Mouse (Mus musculus) neural tube, embryonic 13.5 days (tissue): Measurements from ENCODE around the gene Xylt1. TPM values are rescaled to one million over a fixed set of nuclear protein-coding genes. Genes with fewer than 3 reads are reported as not detected.
A peak's percentile ranks its signal among the peaks of the same experiment; 100 is the strongest.

Source experiments
- ATAC-seq: fragments of 200-750 bp; cut with Nextera tagmentation; 2 replicates; pipeline ENCODE4 v1.8.0; 2017; ENCODE audit warnings: low read depth, mild to moderate bottlenecking, moderate TSS enrichment, moderate library complexity
- H3K27ac ChIP-seq: fragments of 300-500 bp; sonication (generic); replicated peaks from 2 replicates; pipeline ENCODE4 v1.5.1; 2015; ENCODE audit warnings: moderate library complexity, mild to moderate bottlenecking, inconsistent platforms
- H3K27me3 ChIP-seq: fragments of 300-500 bp; sonication (generic); 2 replicates; pipeline ENCODE4 v1.6.1; 2015; ENCODE audit warnings: mild to moderate bottlenecking, inconsistent platforms
- H3K36me3 ChIP-seq: fragments of 300-500 bp; sonication (generic); 2 replicates; pipeline ENCODE4 v1.6.1; 2015; ENCODE audit warnings: mild to moderate bottlenecking, inconsistent platforms
- H3K4me1 ChIP-seq: fragments of 300-500 bp; sonication (generic); replicated peaks from 2 replicates; pipeline ENCODE4 v1.6.1; 2015; ENCODE audit warnings: inconsistent platforms
- H3K4me2 ChIP-seq: fragments of 300-500 bp; sonication (generic); 2 replicates; pipeline ENCODE4 v1.6.1; 2015; ENCODE audit warnings: inconsistent platforms, mild to moderate bottlenecking, moderate library complexity
- H3K4me3 ChIP-seq: fragments of 300-500 bp; sonication (generic); 2 replicates; pipeline ENCODE4 v1.5.1; 2015; ENCODE audit warnings: mild to moderate bottlenecking, inconsistent platforms
- H3K9ac ChIP-seq: fragments of 300-500 bp; sonication (generic); 2 replicates; pipeline ENCODE4 v1.6.1; 2015; ENCODE audit warnings: moderate library complexity, mild to moderate bottlenecking, inconsistent platforms
- H3K9me3 ChIP-seq: fragments of 300-500 bp; sonication (generic); 2 replicates; pipeline ENCODE4 v1.6.1; 2016; ENCODE audit warnings: inconsistent platforms
- WGBS: fragments of 180-500 bp; shearing (Covaris S2); methylation state at CpG from one replicate; pipeline ENCODE4 v1.1.7; 2015; 5-methylcytosine and 5-hydroxymethylcytosine counted together
- polyA plus RNA-seq: library from polyadenylated mRNA; unstranded; fragments of >200 nt; fragmentation: Nextera tagmentation; extraction: Ambion mirVana; gene quantifications from 2 replicates; pipeline ENCODE4 v1.2.1, GENCODE M21; 2015

The Xylt1 gene
- polyA plus RNA-seq, 1 experiment from 2014 or later: 1.9 TPM

- peak; percentile 76 for ATAC-seq
- Histone ChIP-seq H3K4me1 (peaks cover 40% of the 10 kb centered on the region), H3K36me3 (no peaks in the 10 kb centered on the region), H3K27ac (peak overlapping the region; percentile 88), H3K9ac (peak overlapping the region; percentile 89), H3K4me3 (peak overlapping the region; percentile 81), H3K9me3 (no peaks in the 10 kb centered on the region), H3K4me2 (peak overlapping the region; percentile 79), H3K27me3 (peaks cover 42% of the 10 kb centered on the region)
- under 1% methylated on average over 64 of the region's 64 CpGs for WGBS
Measured at GRCm38 (mm10) chr7:117381188-117381981, 606 bp downstream of the Xylt1 start.

- Histone ChIP-seq H3K4me2 (peak overlapping the region; percentile 79), H3K9ac (peak overlapping the region; percentile 89), H3K9me3 (no peaks in the 10 kb centered on the region), H3K36me3 (no peaks in the 10 kb centered on the region), H3K27me3 (peaks cover 39% of the 10 kb centered on the region), H3K4me1 (peaks cover 40% of the 10 kb centered on the region), H3K4me3 (peak overlapping the region; percentile 81), H3K27ac (no peak overlapping the region)
- ATAC-seq: no peak
- 39% methylated on average over 2 of the region's 2 CpGs for WGBS
Measured at GRCm38 (mm10) chr7:117382006-117382405, 1.2 kb downstream of the Xylt1 start.

GRCm38 (mm10) chr7:117383147-117383940 lies 2.6 kb downstream of the Xylt1 start:
- 75% methylated on average over 7 of the region's 7 CpGs for WGBS
- no peaks in the 10 kb centered on the region for H3K36me3 ChIP-seq
- H3K4me3 ChIP-seq: peak overlapping the region; percentile 81
- H3K4me1 ChIP-seq: peaks cover 40% of the 10 kb centered on the region
- H3K9me3 ChIP-seq: no peaks in the 10 kb centered on the region
- peak overlapping the region; percentile 34; the same call in 1 of the 2 replicates for H3K9ac ChIP-seq
- no peak for ATAC-seq
- H3K4me2 ChIP-seq: peak overlapping the region; percentile 79
- H3K27me3 ChIP-seq: peaks cover 32% of the 10 kb centered on the region
- H3K27ac ChIP-seq: no peak overlapping the region

GRCm38 (mm10) chr7:117386376-117386775 lies 5.6 kb downstream of the Xylt1 start:
- no peak overlapping the region for H3K27ac ChIP-seq
- H3K9ac ChIP-seq: no peak overlapping the region
- no peaks in the 10 kb centered on the region for H3K9me3 ChIP-seq
- H3K4me1 ChIP-seq: peaks cover 31% of the 10 kb centered on the region
- peaks cover 15% of the 10 kb centered on the region for H3K27me3 ChIP-seq
- H3K36me3 ChIP-seq: no peaks in the 10 kb centered on the region
- ATAC-seq: no peak
- no peak overlapping the region for H3K4me2 ChIP-seq
- H3K4me3 ChIP-seq: no peak overlapping the region
- 87% methylated on average over 4 of the region's 4 CpGs for WGBS

GRCm38 (mm10) chr7:117388284-117388988 lies 7.7 kb downstream of the Xylt1 start:
- Histone ChIP-seq H3K36me3 (no peaks in the 10 kb centered on the region), H3K4me3 (no peak overlapping the region), H3K27me3 (no peaks in the 10 kb centered on the region), H3K4me1 (peaks cover 16% of the 10 kb centered on the region), H3K27ac (no peak overlapping the region), H3K9ac (no peak overlapping the region), H3K4me2 (no peak overlapping the region), H3K9me3 (no peaks in the 10 kb centered on the region)
- ATAC-seq: no peak
- 84% methylated on average over 9 of the region's 9 CpGs for WGBS

GRCm38 (mm10) chr7:117389048-117389447 lies 8.3 kb downstream of the Xylt1 start:
- WGBS: 97% methylated on average over 3 of the region's 3 CpGs
- H3K4me2 ChIP-seq: no peak overlapping the region
- H3K9ac ChIP-seq: no peak overlapping the region

GRCm38 (mm10) chr7:117392863-117393569 lies 12.2 kb downstream of the Xylt1 start:
- no peak overlapping the region for H3K4me3 ChIP-seq
- H3K27ac ChIP-seq: no peak overlapping the region
- H3K4me2 ChIP-seq: no peak overlapping the region
- peaks cover 19% of the 10 kb centered on the region for H3K4me1 ChIP-seq
- 70% methylated on average over 13 of the region's 13 CpGs for WGBS
- H3K36me3 ChIP-seq: no peaks in the 10 kb centered on the region
- no peak for ATAC-seq
- no peaks in the 10 kb centered on the region for H3K9me3 ChIP-seq
- no peaks in the 10 kb centered on the region for H3K27me3 ChIP-seq
- H3K9ac ChIP-seq: no peak overlapping the region

More at GRCm38 (mm10) chr7:117389048-117389447, 8.3 kb downstream of the Xylt1 start:
- Histone ChIP-seq H3K4me1 (peaks cover 13% of the 10 kb centered on the region; the same call in 1 of the 2 replicates), H3K9me3 (no peaks in the 10 kb centered on the region), H3K27ac (no peak overlapping the region), H3K27me3 (no peaks in the 10 kb centered on the region), H3K36me3 (no peaks in the 10 kb centered on the region), H3K4me3 (no peak overlapping the region)
- ATAC-seq: no peak

- no peak for ATAC-seq
- WGBS: 81% methylated on average over 4 of the region's 4 CpGs
- no peak overlapping the region for H3K4me3 ChIP-seq
- no peak overlapping the region for H3K27ac ChIP-seq
- H3K36me3 ChIP-seq: no peaks in the 10 kb centered on the region
- H3K4me1 ChIP-seq: peaks cover 19% of the 10 kb centered on the region
- no peaks in the 10 kb centered on the region for H3K27me3 ChIP-seq
- H3K4me2 ChIP-seq: no peak overlapping the region
- H3K9ac ChIP-seq: no peak overlapping the region
- no peaks in the 10 kb centered on the region for H3K9me3 ChIP-seq
Measured at GRCm38 (mm10) chr7:117393976-117394375, 13.2 kb downstream of the Xylt1 start.

- Histone ChIP-seq H3K27me3 (no peaks in the 10 kb centered on the region), H3K36me3 (no peaks in the 10 kb centered on the region), H3K4me1 (peaks cover 19% of the 10 kb centered on the region), H3K27ac (no peak overlapping the region), H3K9ac (no peak overlapping the region), H3K4me2 (no peak overlapping the region), H3K9me3 (no peaks in the 10 kb centered on the region), H3K4me3 (no peak overlapping the region)
- ATAC-seq: no peak
- 92% methylated on average over 6 of the region's 6 CpGs for WGBS
Measured at GRCm38 (mm10) chr7:117394380-117394779, 13.6 kb downstream of the Xylt1 start.

- no peaks in the 10 kb centered on the region for H3K27me3 ChIP-seq
- H3K36me3 ChIP-seq: no peaks in the 10 kb centered on the region
- H3K4me1 ChIP-seq: peaks cover 19% of the 10 kb centered on the region
- no peak overlapping the region for H3K4me3 ChIP-seq
- H3K27ac ChIP-seq: no peak overlapping the region
- WGBS: 75% methylated on average over 6 of the region's 6 CpGs
- ATAC-seq: no peak
- H3K4me2 ChIP-seq: no peak overlapping the region
- no peak overlapping the region for H3K9ac ChIP-seq
- no peaks in the 10 kb centered on the region for H3K9me3 ChIP-seq
Measured at GRCm38 (mm10) chr7:117395511-117395910, 14.7 kb downstream of the Xylt1 start.

GRCm38 (mm10) chr7:117397877-117398276 lies 17.1 kb downstream of the Xylt1 start:
- Histone ChIP-seq H3K4me1 (peaks cover 23% of the 10 kb centered on the region), H3K27ac (no peak overlapping the region), H3K4me3 (no peak overlapping the region), H3K36me3 (no peaks in the 10 kb centered on the region), H3K27me3 (no peaks in the 10 kb centered on the region), H3K9me3 (no peaks in the 10 kb centered on the region), H3K9ac (no peak overlapping the region), H3K4me2 (no peak overlapping the region)
- WGBS: 92% methylated on average over 6 of the region's 6 CpGs
- no peak for ATAC-seq
